Mouse (Mus musculus) stomach, postnatal 0 days (tissue): ENCODE data around the gene Aldh8a1. TPM values are rescaled to one million over a fixed set of nuclear protein-coding genes. Genes with fewer than 3 reads are reported as not detected.

Source experiments
- ATAC-seq: fragments of 200-750 bp; cut with Nextera tagmentation; 2 replicates; pipeline ENCODE4 v1.8.0; 2017; ENCODE audit not compliant: low FRiP score, low TSS enrichment
- DNase-seq: peaks from one replicate; pipeline ENCODE4 v3.0.0-alpha.2; 2016; ENCODE audit warnings: low spot score
- H3K27ac ChIP-seq: fragments of 300-500 bp; sonication (generic); replicated peaks from 2 replicates; pipeline ENCODE4 v1.5.1; 2014; ENCODE audit warnings: mild to moderate bottlenecking, control low read depth
- H3K27me3 ChIP-seq: fragments of 300-500 bp; sonication (generic); 2 replicates; pipeline ENCODE4 v1.6.1; 2014; ENCODE audit warnings: low read length; ENCODE audit not compliant: control insufficient read depth, insufficient read depth
- H3K36me3 ChIP-seq: fragments of 300-500 bp; sonication (generic); 2 replicates; pipeline ENCODE4 v1.6.1; 2014; ENCODE audit warnings: low read length, mixed read lengths; ENCODE audit not compliant: control insufficient read depth, insufficient read depth
- H3K4me1 ChIP-seq: fragments of 300-500 bp; sonication (generic); replicated peaks from 2 replicates; pipeline ENCODE4 v1.6.1; 2014; ENCODE audit warnings: antibody characterized with exemption; ENCODE audit not compliant: control insufficient read depth, insufficient read depth
- H3K4me2 ChIP-seq: fragments of 300-500 bp; sonication (generic); replicated peaks from 2 replicates; pipeline ENCODE4 v1.6.1; 2014; ENCODE audit warnings: low read depth, mild to moderate bottlenecking, control low read depth, moderate library complexity
- H3K4me3 ChIP-seq: fragments of 300-500 bp; sonication (generic); 2 replicates; pipeline ENCODE4 v1.5.1; 2014; ENCODE audit warnings: low read depth, low read length, control low read depth
- H3K9ac ChIP-seq: fragments of 300-500 bp; sonication (generic); 2 replicates; pipeline ENCODE4 v1.6.1; 2014; ENCODE audit warnings: mild to moderate bottlenecking, low read length, control low read depth, mixed read lengths
- H3K9me3 ChIP-seq: fragments of 300-500 bp; sonication (generic); 2 replicates; pipeline ENCODE4 v1.6.1; 2016; ENCODE audit warnings: low read length; ENCODE audit not compliant: control insufficient read depth
- CTCF ChIP-seq: IDR thresholded peaks from 2 replicates; pipeline ENCODE4 v1.5.1; 2016; ENCODE audit warnings: antibody characterized with exemption, low read depth, mild to moderate bottlenecking, moderate library complexity
- EP300 ChIP-seq: optimal IDR thresholded peaks from 2 replicates; pipeline ENCODE3; 2016; ENCODE audit warnings: antibody characterized with exemption
- WGBS: fragments of 180-500 bp; shearing (Covaris S2); extraction: QIAGEN DNeasy Blood & Tissue Kit; methylation state at CpG from one replicate; pipeline ENCODE4 v1.1.7; 2014; 5-methylcytosine and 5-hydroxymethylcytosine counted together
- polyA plus RNA-seq: library from polyadenylated mRNA; unstranded; fragments of >200 nt; fragmentation: Nextera tagmentation; extraction: Ambion mirVana; gene quantifications from 2 replicates; pipeline ENCODE4 v1.2.1, GENCODE M21; 2015

The Aldh8a1 gene
- polyA plus RNA-seq, 1 experiment from 2014 or later, result 0.05 TPM

DNA sequence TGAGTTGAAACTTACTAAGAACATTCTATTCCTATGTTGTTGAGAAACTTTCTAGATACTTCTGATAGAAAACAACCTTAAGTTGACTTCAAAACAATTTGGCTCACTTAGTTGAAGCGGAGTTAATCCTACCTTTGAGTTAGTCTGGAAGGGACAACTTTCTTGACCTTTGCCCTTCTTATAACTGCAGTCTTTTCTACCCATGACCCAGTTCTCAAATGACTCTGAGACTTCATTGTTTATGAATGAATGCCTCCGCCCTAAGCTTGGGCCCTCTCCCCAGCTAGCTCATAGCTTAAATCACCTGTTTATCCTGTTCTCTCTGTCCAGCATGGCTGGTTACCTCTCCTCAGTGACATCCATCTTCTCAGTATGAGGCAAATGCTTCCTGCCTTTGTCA, 7.5 kb upstream of the Aldh8a1 start:
- peaks cover 6% of the 10 kb centered on the region for H3K36me3 ChIP-seq
- no peak overlapping the region for H3K27ac ChIP-seq
- WGBS, result 84% methylated on average over 2 of the region's 2 CpGs
- TF ChIP-seq EP300 (no peak), CTCF (no peak)
- H3K9ac ChIP-seq, result no peak overlapping the region
- H3K4me1 ChIP-seq, result no peaks in the 10 kb centered on the region
- H3K9me3 ChIP-seq, result no peaks in the 10 kb centered on the region
- ATAC-seq (no peak), DNase-seq (no peak)
- H3K4me2 ChIP-seq, result no peak overlapping the region
- H3K27me3 ChIP-seq, result no peaks in the 10 kb centered on the region
- no peak overlapping the region for H3K4me3 ChIP-seq

DNA sequence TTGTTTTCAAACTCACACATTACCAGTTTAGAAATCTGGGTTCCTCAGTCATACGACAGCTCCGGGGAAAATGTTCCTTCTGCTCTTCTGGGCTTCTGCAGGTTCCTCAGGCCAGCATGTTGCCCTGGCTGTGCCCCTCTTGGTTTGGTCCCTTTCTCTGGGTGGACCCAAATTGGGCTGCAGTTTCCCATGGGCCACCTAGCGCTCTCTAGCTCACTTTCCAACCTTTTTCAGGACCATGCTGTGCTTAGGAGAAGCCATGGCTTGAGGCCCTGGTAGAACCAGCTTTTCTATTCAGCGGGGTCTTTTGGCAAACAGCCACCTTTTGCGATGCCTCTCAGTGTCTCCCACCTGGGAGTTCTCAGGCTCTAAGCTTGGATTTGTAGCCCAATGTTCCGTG, 4.8 kb upstream of the Aldh8a1 start:
- DNase-seq (no peak), ATAC-seq (no peak)
- Histone ChIP-seq H3K36me3 (peaks cover 2% of the 10 kb centered on the region; the same call in 1 of the 2 replicates), H3K4me2 (no peak overlapping the region), H3K27me3 (no peaks in the 10 kb centered on the region), H3K9me3 (no peaks in the 10 kb centered on the region), H3K4me3 (no peak overlapping the region), H3K9ac (no peak overlapping the region), H3K27ac (no peak overlapping the region), H3K4me1 (no peaks in the 10 kb centered on the region)
- TF ChIP-seq EP300, result no peak
- TF ChIP-seq CTCF, result no peak
- WGBS, result 91% methylated on average over 6 of the region's 6 CpGs

DNA sequence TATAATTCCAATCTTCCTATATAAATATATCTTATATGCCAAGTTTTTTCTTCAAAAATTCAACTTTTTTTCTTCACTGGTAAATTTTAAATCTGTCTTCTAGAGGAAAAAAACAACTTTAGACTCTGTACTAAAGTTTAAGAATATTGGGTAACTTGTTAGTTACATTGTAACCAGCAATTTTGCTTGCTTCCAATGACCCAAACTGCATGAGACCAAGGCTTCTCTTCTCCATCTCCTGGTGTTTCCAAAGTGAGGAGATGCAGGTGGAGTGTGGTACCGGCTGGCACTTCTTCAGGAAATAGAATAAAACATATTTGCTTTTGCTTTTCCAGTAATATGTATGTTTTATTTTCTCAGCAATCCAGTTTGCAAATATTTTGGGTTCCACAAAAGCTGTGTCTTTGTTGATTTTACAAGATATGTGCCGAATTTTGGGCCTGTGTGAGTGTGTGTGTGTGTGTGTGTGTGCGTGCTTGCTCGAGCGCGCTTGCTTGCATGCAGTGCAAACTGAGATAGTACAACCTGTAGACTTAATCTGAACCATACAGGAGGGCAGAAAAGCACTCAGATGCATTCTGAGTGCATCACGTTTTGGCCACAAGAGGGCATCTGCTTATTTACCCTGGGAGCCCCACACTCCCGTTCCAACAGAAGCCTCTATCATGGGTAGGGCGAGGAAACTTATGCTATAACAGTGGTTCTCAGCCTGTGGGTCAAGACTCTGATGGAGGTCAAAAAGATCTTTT, 1.3 kb downstream of the Aldh8a1 start:
- DNase-seq, result peak; percentile 41
- no peaks in the 10 kb centered on the region for H3K4me1 ChIP-seq
- H3K9ac ChIP-seq, result no peak overlapping the region
- no peaks in the 10 kb centered on the region; the same call in 1 of the 2 replicates for H3K27me3 ChIP-seq
- H3K27ac ChIP-seq, result no peak overlapping the region
- H3K36me3 ChIP-seq, result no peaks in the 10 kb centered on the region
- no peaks in the 10 kb centered on the region for H3K9me3 ChIP-seq
- H3K4me3 ChIP-seq, result no peak overlapping the region
- 55% methylated on average over 9 of the region's 9 CpGs for WGBS
- peak; percentile 70 for TF ChIP-seq CTCF
- TF ChIP-seq EP300, result no peak
- no peak overlapping the region for H3K4me2 ChIP-seq
- no peak for ATAC-seq

DNA sequence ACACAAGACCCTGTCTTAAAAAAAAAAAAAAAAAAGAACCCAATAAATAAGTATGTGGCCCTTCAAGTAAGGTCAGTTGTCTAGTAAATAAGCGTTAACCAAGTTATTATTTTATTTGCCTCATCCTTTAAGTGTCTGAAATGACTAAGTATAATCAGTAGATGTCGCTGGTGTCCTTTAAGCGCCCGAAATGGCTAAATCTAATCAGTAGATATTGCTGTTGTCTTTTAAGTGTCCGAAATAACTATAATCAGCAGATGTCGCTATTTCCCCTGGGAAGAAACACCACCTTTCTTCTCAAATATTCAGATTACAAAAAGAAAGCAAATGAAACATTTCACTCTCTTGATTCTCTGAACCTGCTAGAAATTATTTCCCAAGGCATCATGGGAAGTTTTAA, 5.8 kb downstream of the Aldh8a1 start:
- Histone ChIP-seq H3K4me2 (no peak overlapping the region), H3K4me1 (no peaks in the 10 kb centered on the region), H3K4me3 (no peak overlapping the region), H3K9me3 (no peaks in the 10 kb centered on the region), H3K27ac (no peak overlapping the region), H3K36me3 (no peaks in the 10 kb centered on the region), H3K27me3 (no peaks in the 10 kb centered on the region; the same call in 1 of the 2 replicates), H3K9ac (no peak overlapping the region)
- 11% methylated on average over 6 of the region's 6 CpGs for WGBS
- no peak for TF ChIP-seq EP300
- TF ChIP-seq CTCF, result peak; percentile 98
- DNase-seq (no peak), ATAC-seq (0 out of 2 replicates have a peak, but pooled peaks have one; percentile 24)

DNA sequence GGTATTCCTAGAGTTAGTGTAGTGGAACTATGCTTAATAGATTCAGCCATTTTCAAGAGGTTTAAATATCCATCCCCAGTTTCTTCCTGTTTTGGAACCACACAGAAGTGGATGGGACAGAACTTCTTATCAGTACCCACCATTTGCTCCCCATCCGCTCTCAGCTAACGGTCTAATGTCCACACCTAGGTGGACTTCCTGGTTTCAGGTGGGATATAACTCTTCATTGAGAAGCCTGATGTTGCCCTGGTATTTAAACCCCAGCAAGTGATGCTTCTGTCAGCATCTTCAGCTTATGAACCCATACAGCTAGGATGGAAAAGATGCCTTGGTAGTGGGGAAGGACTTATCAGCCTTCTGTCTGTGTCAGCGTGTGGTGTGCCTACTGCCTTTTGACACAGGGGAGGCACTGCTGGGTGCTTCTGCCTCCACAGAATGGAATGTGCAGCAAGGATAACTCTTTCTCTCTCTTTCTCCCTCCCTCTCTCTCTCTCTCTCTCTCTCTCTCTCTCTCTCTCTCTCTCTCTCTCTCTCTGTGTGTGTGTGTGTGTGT, 8.1 kb downstream of the Aldh8a1 start:
- 68% methylated on average over 3 of the region's 3 CpGs for WGBS
- DNase-seq (no peak), ATAC-seq (no peak)
- no peak overlapping the region for H3K4me2 ChIP-seq
- H3K27me3 ChIP-seq, result no peaks in the 10 kb centered on the region; the same call in 1 of the 2 replicates
- no peak overlapping the region for H3K4me3 ChIP-seq
- H3K9me3 ChIP-seq, result no peaks in the 10 kb centered on the region
- H3K4me1 ChIP-seq, result no peaks in the 10 kb centered on the region
- no peak overlapping the region for H3K9ac ChIP-seq
- H3K27ac ChIP-seq, result no peak overlapping the region
- no peaks in the 10 kb centered on the region for H3K36me3 ChIP-seq
- TF ChIP-seq CTCF, result no peak
- TF ChIP-seq EP300, result no peak

DNA sequence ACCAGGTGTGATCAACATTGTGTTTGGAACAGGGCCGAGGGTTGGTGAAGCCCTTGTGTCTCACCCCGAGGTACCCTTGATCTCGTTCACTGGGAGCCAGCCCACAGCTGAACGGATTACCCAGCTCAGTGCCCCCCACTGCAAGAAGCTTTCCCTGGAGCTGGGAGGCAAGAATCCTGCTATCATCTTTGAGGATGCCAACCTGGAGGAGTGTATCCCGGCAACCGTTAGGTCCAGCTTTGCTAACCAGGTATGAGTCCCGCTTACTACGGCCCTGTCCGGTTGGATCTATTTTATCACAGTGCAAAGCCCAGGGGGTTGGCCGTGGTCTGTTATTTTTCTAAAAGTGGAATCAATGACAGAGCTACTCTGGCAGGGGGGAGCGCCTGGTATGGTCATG, 12.0 kb downstream of the Aldh8a1 start:
- Histone ChIP-seq H3K4me1 (no peaks in the 10 kb centered on the region), H3K9me3 (no peaks in the 10 kb centered on the region), H3K4me2 (no peak overlapping the region), H3K4me3 (no peak overlapping the region), H3K36me3 (no peaks in the 10 kb centered on the region), H3K27ac (no peak overlapping the region), H3K9ac (no peak overlapping the region), H3K27me3 (no peaks in the 10 kb centered on the region)
- 81% methylated on average over 11 of the region's 11 CpGs for WGBS
- ATAC-seq, result no peak
- TF ChIP-seq CTCF, result no peak
- TF ChIP-seq EP300, result no peak
- no peak for DNase-seq
